Mouse (Mus musculus) heart, postnatal 0 days (tissue): ENCODE measurements around the gene Dmrtb1.

ENCODE experiments used
- CTCF ChIP-seq: IDR thresholded peaks from 2 replicates; pipeline ENCODE4 v1.5.1; 2016; ENCODE audit warnings: antibody characterized with exemption, control low read depth, low read depth
- EP300 ChIP-seq: IDR thresholded peaks from 2 replicates; pipeline ENCODE4 v1.6.1; 2016; ENCODE audit warnings: antibody characterized with exemption, low read depth

DNA sequence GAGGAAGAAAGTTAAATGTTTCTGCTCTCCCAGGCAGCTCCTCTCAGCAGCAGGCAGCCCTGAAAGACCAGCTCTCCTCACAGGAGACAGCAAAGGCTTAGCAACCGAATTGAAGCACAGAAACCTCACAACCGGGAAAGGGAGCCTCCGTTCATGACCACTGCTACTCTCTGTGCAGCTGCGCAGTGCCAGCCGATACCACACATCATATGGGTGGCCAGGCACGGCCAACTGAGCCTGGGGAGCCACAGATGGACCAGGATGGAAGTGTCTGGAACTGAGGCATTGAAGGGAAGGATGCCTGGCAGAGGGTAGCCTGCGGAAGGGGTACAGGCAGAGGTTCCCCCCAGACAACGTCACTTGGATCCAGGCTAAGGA lies 47.0 kb upstream of the Dmrtb1 start:
- TF ChIP-seq CTCF = no peak
- no peak for TF ChIP-seq EP300
